Mouse (Mus musculus): ENCODE data around the gene Vars. TPM values are rescaled to one million over a fixed set of nuclear protein-coding genes. Genes with fewer than 3 reads are reported as not detected.
"Not testable (repeated sequence)": the region's sequence is repeated elsewhere in the genome, so short reads cannot be mapped to it uniquely, and the experiment has no call there.

The Vars gene
- total and polyA plus RNA-seq, 3 experiments: 90.3 to 280 (median 277) TPM

DNA sequence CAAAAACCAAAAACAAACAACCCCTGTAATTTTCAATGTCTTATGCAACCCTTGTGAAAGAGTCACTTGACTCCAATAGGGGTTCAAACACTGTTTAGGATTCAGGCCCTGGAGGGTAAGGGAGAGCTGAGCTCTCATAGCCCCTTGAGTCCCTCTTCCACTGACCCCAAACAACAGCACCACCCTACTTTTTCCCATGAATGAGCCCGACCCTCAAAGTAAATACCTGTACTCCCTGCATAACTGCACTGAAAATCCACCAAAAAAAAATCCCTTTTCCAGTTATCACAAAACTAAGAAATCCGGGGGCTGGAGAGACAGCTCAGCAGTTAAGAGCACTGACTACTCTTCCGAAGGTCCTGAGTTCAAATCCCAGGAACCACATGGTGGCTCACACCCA lies 44.9 kb upstream of the Vars start:
- Histone ChIP-seq H3K9ac (ENCODE audit: insufficient read depth, low read depth) (no peak overlapping the region), H3K9me3 (replicated peaks; ENCODE audit: low read length) (peaks cover 2% of the 10 kb centered on the region), H3K4me3 (replicated peaks in 1 of 3; ENCODE audit: low read depth in 2 of 3, low read length in 2 of 3, poor library complexity in 1 of 3) (no peak overlapping the region), H3K36me3 (replicated peaks in 1 of 2; ENCODE audit: control insufficient read depth in 1 of 2, insufficient read depth in 1 of 2, low read length in 1 of 2) (peaks cover under 1 to 9% of the 10 kb centered on the region in 2 experiments), H3K79me2 (replicated peaks; ENCODE audit: control insufficient read depth, extremely low read depth, insufficient read depth, poor library complexity, severe bottlenecking) (peaks cover 13% of the 10 kb centered on the region), H3K27ac (ENCODE audit: insufficient read depth, low read depth) (no peak overlapping the region), H3K4me2 (ENCODE audit: insufficient read depth, low read depth, poor library complexity, severe bottlenecking) (no peak overlapping the region), H3K27me3 (replicated peaks) (no peaks in the 10 kb centered on the region), H3K4me1 (ENCODE audit: control insufficient read depth in 1 of 2, insufficient read depth in 2 of 2) (peaks cover 0 to 17% of the 10 kb centered on the region in 2 experiments; a peak in 2 of 4 replicates)
- TF ChIP-seq EP300 (IDR thresholded peaks at IDR 0.05; ENCODE audit: low read length) (no peak), HCFC1 (IDR thresholded peaks at IDR 0.05; ENCODE audit: low read depth, low read length) (no peak), GABPA (IDR thresholded peaks at IDR 0.05; ENCODE audit: insufficient replicate concordance, low read depth, low read length) (no peak), PAX5 (IDR thresholded peaks at IDR 0.05; ENCODE audit: low read length) (no peak), SMC3 (IDR thresholded peaks at IDR 0.05; ENCODE audit: low read depth, low read length) (no peak)
- in situ Hi-C loops (cut with MboI; ENCODE audit: low pct_ligation_motif_present, low pct_unique_long_range_greater_than_20kb, low sequenced_read_pairs): no loop called here
- DNase-seq (ENCODE audit: extremely low read depth): no peak
- dilution Hi-C loops (cut with MboI; ENCODE audit: extremely low pct_ligation_motif_present, extremely low pct_unique_long_range_greater_than_20kb, low sequenced_read_pairs): no loop called here

DNA sequence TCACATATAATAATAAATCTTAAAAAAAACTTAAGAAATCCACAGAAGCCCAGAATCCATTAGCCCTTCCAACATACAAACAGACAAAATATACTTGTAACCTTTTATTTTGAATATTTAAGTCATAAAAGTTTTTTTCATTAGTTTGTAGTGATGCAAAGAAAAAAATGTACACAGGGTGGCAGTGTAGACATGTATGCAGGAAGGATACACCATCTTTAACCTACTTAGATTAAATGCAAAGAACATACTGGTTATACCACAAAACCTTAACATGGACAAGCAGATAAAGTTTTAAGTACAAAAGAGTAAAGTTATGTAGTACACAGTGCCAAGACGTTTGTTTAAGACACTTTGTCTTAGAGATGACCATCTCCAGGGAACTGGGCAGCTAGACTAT lies 44.4 kb upstream of the Vars start:
- in situ Hi-C loops (cut with MboI; ENCODE audit: low pct_ligation_motif_present, low pct_unique_long_range_greater_than_20kb, low sequenced_read_pairs): no loop called here
- Histone ChIP-seq H3K9ac (ENCODE audit: insufficient read depth, low read depth) (no peak overlapping the region), H3K27ac (ENCODE audit: insufficient read depth, low read depth) (no peak overlapping the region), H3K4me1 (ENCODE audit: control insufficient read depth in 1 of 2, insufficient read depth in 2 of 2) (peaks cover 0 to 22% of the 10 kb centered on the region in 2 experiments; a peak in 2 of 4 replicates), H3K27me3 (replicated peaks) (no peaks in the 10 kb centered on the region), H3K79me2 (replicated peaks; ENCODE audit: control insufficient read depth, extremely low read depth, insufficient read depth, poor library complexity, severe bottlenecking) (peaks cover 8% of the 10 kb centered on the region), H3K9me3 (replicated peaks; ENCODE audit: low read length) (peaks cover 2% of the 10 kb centered on the region), H3K4me3 (replicated peaks in 1 of 3; ENCODE audit: low read depth in 2 of 3, low read length in 2 of 3, poor library complexity in 1 of 3) (no peak overlapping the region), H3K36me3 (replicated peaks in 1 of 2; ENCODE audit: control insufficient read depth in 1 of 2, insufficient read depth in 1 of 2, low read length in 1 of 2) (peaks cover 0 to 6% of the 10 kb centered on the region in 2 experiments), H3K4me2 (ENCODE audit: insufficient read depth, low read depth, poor library complexity, severe bottlenecking) (no peak overlapping the region)
- DNase-seq (ENCODE audit: extremely low read depth): peak; percentile 10
- no peak for TF ChIP-seq ZMIZ1 (IDR thresholded peaks at IDR 0.05; ENCODE audit: low read depth, low read length)
- TF ChIP-seq SMC3 (IDR thresholded peaks at IDR 0.05; ENCODE audit: low read depth, low read length): peak; percentile 59
- peak; percentile 74 for TF ChIP-seq RAD21 (IDR thresholded peaks at IDR 0.05; ENCODE audit: low read depth, low read length)
- no peak for TF ChIP-seq E2F4 (IDR thresholded peaks at IDR 0.05; ENCODE audit: insufficient replicate concordance, low read depth, low read length)
- peak; percentile 57; the same call in 1 of the 2 replicates for TF ChIP-seq ZNF384 (IDR thresholded peaks at IDR 0.05; ENCODE audit: low read depth, low read length)
- TF ChIP-seq CTCF (conservative IDR thresholded peaks at IDR 0.05 in 1 of 2, IDR thresholded peaks at IDR 0.05 in 1 of 2; ENCODE audit: low read depth in 2 of 2, low read length in 2 of 2): peak in 1 of 2 experiments; percentile 67; a peak in 2 of 4 replicates
- dilution Hi-C loops (cut with MboI; ENCODE audit: extremely low pct_ligation_motif_present, extremely low pct_unique_long_range_greater_than_20kb, low sequenced_read_pairs): no loop called here

DNA sequence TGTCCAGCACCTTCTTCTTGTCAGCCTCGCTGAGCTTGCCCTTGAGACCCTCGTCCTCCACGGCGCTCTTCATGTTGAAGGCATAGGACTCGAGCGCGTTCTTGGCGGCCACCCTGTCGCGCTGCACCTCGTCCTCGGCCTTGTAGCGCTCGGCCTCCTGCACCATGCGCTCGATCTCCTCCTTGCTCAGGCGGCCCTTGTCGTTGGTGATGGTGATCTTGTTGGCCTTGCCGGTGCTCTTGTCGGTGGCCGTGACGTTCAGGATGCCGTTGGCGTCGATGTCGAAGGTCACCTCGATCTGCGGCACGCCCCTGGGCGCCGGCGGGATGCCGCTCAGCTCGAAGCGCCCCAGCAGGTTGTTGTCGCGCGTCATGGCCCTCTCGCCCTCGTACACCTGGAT lies 43.5 kb upstream of the Vars start:
- peaks cover 0 to 30% of the 10 kb centered on the region in 2 experiments; a peak in 2 of 4 replicates for H3K4me1 ChIP-seq (ENCODE audit: control insufficient read depth in 1 of 2, insufficient read depth in 2 of 2)
- H3K27me3 ChIP-seq (replicated peaks); DNase-seq (ENCODE audit: extremely low read depth); dilution Hi-C loops (cut with MboI; ENCODE audit: extremely low pct_ligation_motif_present, extremely low pct_unique_long_range_greater_than_20kb, low sequenced_read_pairs); H3K79me2 ChIP-seq (replicated peaks; ENCODE audit: control insufficient read depth, extremely low read depth, insufficient read depth, poor library complexity, severe bottlenecking); H3K27ac ChIP-seq (ENCODE audit: insufficient read depth, low read depth); H3K36me3 ChIP-seq (replicated peaks in 1 of 2; ENCODE audit: control insufficient read depth in 1 of 2, insufficient read depth in 1 of 2, low read length in 1 of 2); H3K9me3 ChIP-seq (replicated peaks; ENCODE audit: low read length); in situ Hi-C loops (cut with MboI; ENCODE audit: low pct_ligation_motif_present, low pct_unique_long_range_greater_than_20kb, low sequenced_read_pairs); H3K4me3 ChIP-seq (replicated peaks in 1 of 3; ENCODE audit: low read depth in 2 of 3, low read length in 2 of 3, poor library complexity in 1 of 3); H3K9ac ChIP-seq (ENCODE audit: insufficient read depth, low read depth); H3K4me2 ChIP-seq (ENCODE audit: insufficient read depth, low read depth, poor library complexity, severe bottlenecking): not testable (repeated sequence)

DNA sequence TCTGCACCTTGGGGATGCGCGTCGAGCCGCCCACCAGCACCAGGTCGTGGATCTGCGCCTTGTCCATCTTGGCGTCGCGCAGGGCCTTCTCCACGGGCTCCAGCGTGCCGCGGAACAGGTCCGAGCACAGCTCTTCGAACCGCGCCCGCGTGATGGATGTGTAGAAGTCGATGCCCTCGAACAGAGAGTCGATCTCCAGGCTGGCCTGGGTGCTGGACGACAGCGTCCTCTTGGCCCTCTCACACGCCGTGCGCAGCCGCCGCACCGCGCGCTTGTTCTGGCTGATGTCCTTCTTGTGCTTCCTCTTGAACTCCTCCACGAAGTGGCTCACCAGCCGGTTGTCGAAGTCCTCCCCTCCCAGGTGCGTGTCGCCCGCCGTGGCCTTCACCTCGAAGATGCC lies 42.8 kb upstream of the Vars start:
- in situ Hi-C loops (cut with MboI; ENCODE audit: low pct_ligation_motif_present, low pct_unique_long_range_greater_than_20kb, low sequenced_read_pairs); DNase-seq (ENCODE audit: extremely low read depth); H3K9ac ChIP-seq (ENCODE audit: insufficient read depth, low read depth); H3K4me3 ChIP-seq (replicated peaks in 1 of 3; ENCODE audit: low read depth in 2 of 3, low read length in 2 of 3, poor library complexity in 1 of 3); H3K27me3 ChIP-seq (replicated peaks); H3K9me3 ChIP-seq (replicated peaks; ENCODE audit: low read length); dilution Hi-C loops (cut with MboI; ENCODE audit: extremely low pct_ligation_motif_present, extremely low pct_unique_long_range_greater_than_20kb, low sequenced_read_pairs); H3K4me2 ChIP-seq (ENCODE audit: insufficient read depth, low read depth, poor library complexity, severe bottlenecking); H3K79me2 ChIP-seq (replicated peaks; ENCODE audit: control insufficient read depth, extremely low read depth, insufficient read depth, poor library complexity, severe bottlenecking); H3K36me3 ChIP-seq (replicated peaks in 1 of 2; ENCODE audit: control insufficient read depth in 1 of 2, insufficient read depth in 1 of 2, low read length in 1 of 2); H3K27ac ChIP-seq (ENCODE audit: insufficient read depth, low read depth): not testable (repeated sequence)
- peaks cover 0 to 36% of the 10 kb centered on the region in 2 experiments; a peak in 2 of 4 replicates for H3K4me1 ChIP-seq (ENCODE audit: control insufficient read depth in 1 of 2, insufficient read depth in 2 of 2)

DNA sequence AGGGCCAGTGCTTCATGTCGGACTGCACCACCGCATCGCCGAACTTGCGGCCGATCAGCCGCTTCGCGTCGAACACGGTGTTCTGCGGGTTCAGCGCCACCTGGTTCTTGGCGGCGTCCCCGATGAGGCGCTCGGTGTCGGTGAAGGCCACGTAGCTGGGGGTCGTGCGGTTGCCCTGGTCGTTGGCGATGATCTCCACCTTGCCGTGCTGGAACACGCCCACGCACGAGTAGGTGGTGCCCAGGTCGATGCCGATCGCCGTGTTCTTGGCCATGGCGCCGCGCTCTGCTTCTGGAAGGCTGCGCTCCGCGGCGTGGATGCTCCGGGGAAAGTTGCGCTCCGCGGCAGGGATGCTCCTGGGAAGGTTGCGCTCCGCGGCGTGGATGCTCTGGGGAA lies 42.1 kb upstream of the Vars start:
- H3K79me2 ChIP-seq (replicated peaks; ENCODE audit: control insufficient read depth, extremely low read depth, insufficient read depth, poor library complexity, severe bottlenecking); H3K4me3 ChIP-seq (replicated peaks in 1 of 3; ENCODE audit: low read depth in 2 of 3, low read length in 2 of 3, poor library complexity in 1 of 3); H3K27ac ChIP-seq (ENCODE audit: insufficient read depth, low read depth); H3K27me3 ChIP-seq (replicated peaks); H3K4me2 ChIP-seq (ENCODE audit: insufficient read depth, low read depth, poor library complexity, severe bottlenecking); H3K9me3 ChIP-seq (replicated peaks; ENCODE audit: low read length); H3K36me3 ChIP-seq (replicated peaks in 1 of 2; ENCODE audit: control insufficient read depth in 1 of 2, insufficient read depth in 1 of 2, low read length in 1 of 2); H3K9ac ChIP-seq (ENCODE audit: insufficient read depth, low read depth); DNase-seq (ENCODE audit: extremely low read depth); in situ Hi-C loops (cut with MboI; ENCODE audit: low pct_ligation_motif_present, low pct_unique_long_range_greater_than_20kb, low sequenced_read_pairs); dilution Hi-C loops (cut with MboI; ENCODE audit: extremely low pct_ligation_motif_present, extremely low pct_unique_long_range_greater_than_20kb, low sequenced_read_pairs): not testable (repeated sequence)
- peaks cover 0 to 37% of the 10 kb centered on the region in 2 experiments; a peak in 2 of 4 replicates for H3K4me1 ChIP-seq (ENCODE audit: control insufficient read depth in 1 of 2, insufficient read depth in 2 of 2)
